Mouse (Mus musculus): ENCODE measurements around the gene Rabep1.

DNA sequence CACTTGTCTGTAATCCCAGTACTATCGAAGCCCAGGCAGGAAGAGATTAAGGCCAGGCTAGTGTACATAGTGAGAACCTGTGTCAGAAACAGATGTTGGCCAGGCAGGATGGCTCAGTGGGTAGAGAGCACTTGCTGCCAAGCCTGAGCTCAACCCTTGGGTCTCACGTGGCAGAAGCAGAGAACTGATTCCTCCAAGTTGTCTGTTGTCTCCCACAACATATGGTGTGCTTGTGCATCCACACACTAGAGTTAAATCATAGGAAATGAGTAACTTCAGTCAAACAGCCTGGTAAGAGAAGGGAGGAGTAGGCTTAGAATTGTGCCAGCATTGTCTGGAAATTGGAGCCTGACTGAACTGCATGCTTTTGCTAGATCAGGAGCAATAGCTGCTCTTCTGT lies 130.6 kb downstream of the Rabep1 start:
- TF ChIP-seq POLR2A (IDR thresholded peaks at IDR 0.05; ENCODE audit: extremely low read depth, insufficient read depth, low read length) = no peak
- TF ChIP-seq CTCF (IDR thresholded peaks at IDR 0.05; ENCODE audit: low read depth, low read length) = no peak
